Mouse (Mus musculus): ENCODE measurements at regions not wholly inside any gene's neighbourhood (a gene's known extent, or its start where the extent isn't known, plus 50 kb on each side); places are given as distances from the start of the nearest gene placed in this dataset.

- TF ChIP-seq CTCF (IDR thresholded peaks at IDR 0.05; ENCODE audit: borderline replicate concordance, insufficient read depth, low read length), result no peak
- no peak for TF ChIP-seq POLR2A (IDR thresholded peaks at IDR 0.05; ENCODE audit: low read depth, low read length)
- H3K4me3 ChIP-seq (ENCODE audit: insufficient read depth, low read length), result no peak overlapping the region
- no peaks in the 10 kb centered on the region for H3K4me1 ChIP-seq (ENCODE audit: control insufficient read depth, insufficient read depth, low read length)
- no peak overlapping the region for H3K27ac ChIP-seq (ENCODE audit: insufficient read depth, low read length)
Observed at GRCm38 (mm10) chr5:106392213-106392612, 65.8 kb downstream of the Barhl2 start.

DNA sequence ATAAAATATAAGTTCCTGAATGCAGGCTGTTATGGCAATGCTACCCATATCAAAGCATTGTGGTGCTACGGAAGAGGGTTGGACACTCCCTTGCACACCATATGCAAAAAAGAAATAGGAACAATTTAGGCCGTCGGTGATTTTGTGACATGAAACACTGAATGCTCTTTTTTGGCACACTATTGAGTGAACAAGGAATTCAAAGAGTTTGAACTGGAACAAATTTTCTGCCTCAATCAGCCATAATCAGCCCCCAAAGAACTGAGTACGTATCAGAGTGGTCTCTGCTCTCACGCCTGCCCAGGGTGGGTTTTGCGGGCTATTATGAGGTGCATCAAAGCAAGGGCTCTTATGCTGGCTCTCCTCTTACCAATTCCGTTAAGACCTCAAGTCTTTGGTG lies 71.3 kb downstream of the Barhl2 start:
- no peak overlapping the region for H3K4me3 ChIP-seq (ENCODE audit: insufficient read depth, low read length)
- TF ChIP-seq CTCF (IDR thresholded peaks at IDR 0.05; ENCODE audit: borderline replicate concordance, insufficient read depth, low read length), result no peak
- no peak for TF ChIP-seq POLR2A (IDR thresholded peaks at IDR 0.05; ENCODE audit: low read depth, low read length)
- H3K27ac ChIP-seq (ENCODE audit: insufficient read depth, low read length), result no peak overlapping the region
- no peaks in the 10 kb centered on the region for H3K4me1 ChIP-seq (ENCODE audit: control insufficient read depth, insufficient read depth, low read length)

- H3K4me3 ChIP-seq (ENCODE audit: insufficient read depth, low read length), result no peak overlapping the region
- no peak overlapping the region for H3K27ac ChIP-seq (ENCODE audit: insufficient read depth, low read length)
- TF ChIP-seq CTCF (IDR thresholded peaks at IDR 0.05; ENCODE audit: borderline replicate concordance, insufficient read depth, low read length), result no peak
- H3K4me1 ChIP-seq (ENCODE audit: control insufficient read depth, insufficient read depth, low read length), result no peaks in the 10 kb centered on the region
Observed at GRCm38 (mm10) chr5:106385838-106386237, 72.1 kb downstream of the Barhl2 start.

GRCm38 (mm10) chr5:106385219-106385618 lies 72.7 kb downstream of the Barhl2 start:
- no peaks in the 10 kb centered on the region for H3K4me1 ChIP-seq (ENCODE audit: control insufficient read depth, insufficient read depth, low read length)
- TF ChIP-seq CTCF (IDR thresholded peaks at IDR 0.05; ENCODE audit: borderline replicate concordance, insufficient read depth, low read length), result no peak
- no peak for TF ChIP-seq POLR2A (IDR thresholded peaks at IDR 0.05; ENCODE audit: low read depth, low read length)
- no peak overlapping the region for H3K4me3 ChIP-seq (ENCODE audit: insufficient read depth, low read length)
- no peak overlapping the region for H3K27ac ChIP-seq (ENCODE audit: insufficient read depth, low read length)

- H3K27ac ChIP-seq (ENCODE audit: insufficient read depth, low read length), result no peak overlapping the region
- no peak for TF ChIP-seq POLR2A (IDR thresholded peaks at IDR 0.05; ENCODE audit: low read depth, low read length)
- TF ChIP-seq CTCF (IDR thresholded peaks at IDR 0.05; ENCODE audit: borderline replicate concordance, insufficient read depth, low read length), result no peak
- no peak overlapping the region for H3K4me3 ChIP-seq (ENCODE audit: insufficient read depth, low read length)
- H3K4me1 ChIP-seq (ENCODE audit: control insufficient read depth, insufficient read depth, low read length), result no peaks in the 10 kb centered on the region
Observed at GRCm38 (mm10) chr5:106384138-106384770, 73.7 kb downstream of the Barhl2 start.

DNA sequence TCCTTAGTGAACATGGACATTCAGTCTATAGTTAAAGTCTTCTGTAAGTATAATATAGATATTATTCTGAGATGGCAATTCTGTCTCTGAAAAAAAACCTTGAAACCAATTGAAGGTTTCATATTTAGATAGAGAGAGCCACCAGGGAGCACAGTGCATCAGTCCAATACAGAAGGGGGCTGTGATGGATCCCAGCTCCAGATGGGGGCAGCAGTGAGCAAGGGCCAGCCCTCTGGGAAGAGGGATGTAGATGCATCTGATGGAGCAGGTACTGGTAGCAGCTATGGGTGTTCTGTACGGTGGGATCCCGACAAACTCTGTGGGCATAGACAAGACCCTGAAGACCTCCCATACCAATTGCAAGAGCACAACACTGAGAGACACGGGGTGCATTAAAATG lies 76.0 kb downstream of the Barhl2 start:
- TF ChIP-seq POLR2A (IDR thresholded peaks at IDR 0.05; ENCODE audit: low read depth, low read length), result no peak
- no peak for TF ChIP-seq CTCF (IDR thresholded peaks at IDR 0.05; ENCODE audit: borderline replicate concordance, insufficient read depth, low read length)
- Histone ChIP-seq H3K27ac (ENCODE audit: insufficient read depth, low read length) (no peak overlapping the region), H3K4me1 (ENCODE audit: control insufficient read depth, insufficient read depth, low read length) (no peaks in the 10 kb centered on the region), H3K4me3 (ENCODE audit: insufficient read depth, low read length) (no peak overlapping the region)

GRCm38 (mm10) chr5:106380631-106381285 lies 77.2 kb downstream of the Barhl2 start:
- H3K27ac ChIP-seq (ENCODE audit: insufficient read depth, low read length), result no peak overlapping the region
- H3K4me1 ChIP-seq (ENCODE audit: control insufficient read depth, insufficient read depth, low read length), result no peaks in the 10 kb centered on the region
- TF ChIP-seq POLR2A (IDR thresholded peaks at IDR 0.05; ENCODE audit: low read depth, low read length), result no peak
- no peak for TF ChIP-seq CTCF (IDR thresholded peaks at IDR 0.05; ENCODE audit: borderline replicate concordance, insufficient read depth, low read length)
- no peak overlapping the region for H3K4me3 ChIP-seq (ENCODE audit: insufficient read depth, low read length)

- no peak overlapping the region for H3K4me3 ChIP-seq (ENCODE audit: insufficient read depth, low read length)
- H3K27ac ChIP-seq (ENCODE audit: insufficient read depth, low read length), result no peak overlapping the region
- H3K4me1 ChIP-seq (ENCODE audit: control insufficient read depth, insufficient read depth, low read length), result no peaks in the 10 kb centered on the region
- no peak for TF ChIP-seq CTCF (IDR thresholded peaks at IDR 0.05; ENCODE audit: borderline replicate concordance, insufficient read depth, low read length)
- no peak for TF ChIP-seq POLR2A (IDR thresholded peaks at IDR 0.05; ENCODE audit: low read depth, low read length)
Observed at GRCm38 (mm10) chr5:106376781-106377525, 81.0 kb downstream of the Barhl2 start.

DNA sequence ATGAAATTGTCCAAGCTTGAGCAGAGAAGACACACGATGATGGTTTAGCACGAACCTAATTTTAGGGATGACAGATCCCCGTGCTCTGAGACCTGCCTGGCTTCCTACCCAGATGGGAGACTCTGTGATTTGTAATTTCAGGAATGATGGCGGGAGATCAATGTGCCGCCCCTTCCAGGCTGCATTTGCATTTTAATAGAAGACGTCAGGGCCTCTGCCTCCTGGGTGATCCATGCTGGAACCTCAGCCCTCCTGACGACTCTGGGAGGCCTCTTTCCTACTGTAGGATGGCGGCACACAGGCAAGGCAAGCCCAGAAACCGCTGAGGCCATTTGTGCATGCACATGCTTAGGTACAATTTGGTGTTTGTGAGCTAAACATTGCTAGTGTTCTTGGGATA lies 90.1 kb downstream of the Barhl2 start:
- H3K4me1 ChIP-seq (ENCODE audit: control insufficient read depth, insufficient read depth, low read length), result no peaks in the 10 kb centered on the region
- TF ChIP-seq POLR2A (IDR thresholded peaks at IDR 0.05; ENCODE audit: low read depth, low read length), result no peak

GRCm38 (mm10) chr5:106367312-106367711 lies 90.7 kb downstream of the Barhl2 start:
- H3K27ac ChIP-seq (ENCODE audit: insufficient read depth, low read length), result no peak overlapping the region
- no peak for TF ChIP-seq CTCF (IDR thresholded peaks at IDR 0.05; ENCODE audit: borderline replicate concordance, insufficient read depth, low read length)
- no peak for TF ChIP-seq POLR2A (IDR thresholded peaks at IDR 0.05; ENCODE audit: low read depth, low read length)
- H3K4me3 ChIP-seq (ENCODE audit: insufficient read depth, low read length), result no peak overlapping the region
- no peaks in the 10 kb centered on the region for H3K4me1 ChIP-seq (ENCODE audit: control insufficient read depth, insufficient read depth, low read length)

More for the DNA sequence above, 90.1 kb downstream of the Barhl2 start:
- H3K27ac ChIP-seq (ENCODE audit: insufficient read depth, low read length), result no peak overlapping the region
- no peak overlapping the region for H3K4me3 ChIP-seq (ENCODE audit: insufficient read depth, low read length)

Data from embryonic fibroblast, embryonic 13.5 days (primary cell).